Mouse (Mus musculus): Measurements from ENCODE around the gene Cplx1. TPM values are rescaled to one million over a fixed set of nuclear protein-coding genes. Genes with fewer than 3 reads are reported as not detected.

Cplx1 gene
- polyA plus RNA-seq, 1 experiment from 2014 or later: 16.9 TPM

- H3K27ac ChIP-seq (ENCODE audit: low read depth, low read length): no peak overlapping the region
- no peaks in the 10 kb centered on the region for H3K36me3 ChIP-seq (ENCODE audit: control insufficient read depth, insufficient read depth, low read length)
- no peak overlapping the region for H3K4me2 ChIP-seq (ENCODE audit: low read depth)
- H3K9me3 ChIP-seq (ENCODE audit: control insufficient read depth, low read length): no peaks in the 10 kb centered on the region
- no peak overlapping the region for H3K9ac ChIP-seq (ENCODE audit: low read length)
- H3K4me1 ChIP-seq (ENCODE audit: control insufficient read depth, insufficient read depth, low read length): no peaks in the 10 kb centered on the region
- H3K4me3 ChIP-seq (ENCODE audit: low read depth, low read length): no peak overlapping the region
- 76% methylated on average over 4 of the region's 4 CpGs for WGBS
- DNase-seq (ENCODE audit: low spot score) (no peak), ATAC-seq (ENCODE audit: insufficient read depth, low FRiP score, low TSS enrichment) (no peak)
- H3K27me3 ChIP-seq (ENCODE audit: control insufficient read depth, insufficient read depth, low read length): no peaks in the 10 kb centered on the region
These were observed 7.2 kb upstream of the Cplx1 start for GRCm38 (mm10) chr5:108556986-108557385.

GRCm38 (mm10) chr5:108554041-108554440 is 4.2 kb upstream of the Cplx1 start:
- ATAC-seq (ENCODE audit: insufficient read depth, low FRiP score, low TSS enrichment) (no peak), DNase-seq (ENCODE audit: low spot score) (no peak)
- Histone ChIP-seq H3K4me2 (ENCODE audit: low read depth) (no peak overlapping the region), H3K27ac (ENCODE audit: low read depth, low read length) (no peak overlapping the region), H3K4me3 (ENCODE audit: low read depth, low read length) (no peak overlapping the region), H3K4me1 (ENCODE audit: control insufficient read depth, insufficient read depth, low read length) (no peaks in the 10 kb centered on the region; the same call in 1 of the 2 replicates), H3K27me3 (ENCODE audit: control insufficient read depth, insufficient read depth, low read length) (peaks cover 16% of the 10 kb centered on the region), H3K36me3 (ENCODE audit: control insufficient read depth, insufficient read depth, low read length) (no peaks in the 10 kb centered on the region), H3K9ac (ENCODE audit: low read length) (no peak overlapping the region), H3K9me3 (ENCODE audit: control insufficient read depth, low read length) (no peaks in the 10 kb centered on the region)
- WGBS: 83% methylated on average over 1 of the region's 1 CpGs

GRCm38 (mm10) chr5:108550207-108550594 is 377 bp upstream of the Cplx1 start:
- peak overlapping the region; percentile 40 for H3K4me3 ChIP-seq (ENCODE audit: low read depth, low read length)
- under 1% methylated on average over 16 of the region's 16 CpGs for WGBS
- no peak overlapping the region for H3K27ac ChIP-seq (ENCODE audit: low read depth, low read length)
- H3K4me1 ChIP-seq (ENCODE audit: control insufficient read depth, insufficient read depth, low read length): no peaks in the 10 kb centered on the region; the same call in 1 of the 2 replicates
- H3K4me2 ChIP-seq (ENCODE audit: low read depth): peak overlapping the region; percentile 69
- H3K9me3 ChIP-seq (ENCODE audit: control insufficient read depth, low read length): no peaks in the 10 kb centered on the region
- DNase-seq (ENCODE audit: low spot score): no peak
- H3K27me3 ChIP-seq (ENCODE audit: control insufficient read depth, insufficient read depth, low read length): peaks cover 23% of the 10 kb centered on the region
- no peaks in the 10 kb centered on the region for H3K36me3 ChIP-seq (ENCODE audit: control insufficient read depth, insufficient read depth, low read length)
- peak; percentile 56; the same call in 1 of the 2 replicates for ATAC-seq (ENCODE audit: insufficient read depth, low FRiP score, low TSS enrichment)
- H3K9ac ChIP-seq (ENCODE audit: low read length): peak overlapping the region; percentile 40

- ATAC-seq (ENCODE audit: insufficient read depth, low FRiP score, low TSS enrichment) (no peak), DNase-seq (ENCODE audit: low spot score) (no peak)
- no peaks in the 10 kb centered on the region for H3K36me3 ChIP-seq (ENCODE audit: control insufficient read depth, insufficient read depth, low read length)
- no peaks in the 10 kb centered on the region for H3K9me3 ChIP-seq (ENCODE audit: control insufficient read depth, low read length)
- no peaks in the 10 kb centered on the region; the same call in 1 of the 2 replicates for H3K4me1 ChIP-seq (ENCODE audit: control insufficient read depth, insufficient read depth, low read length)
- no peak overlapping the region for H3K27ac ChIP-seq (ENCODE audit: low read depth, low read length)
- peak overlapping the region; percentile 69 for H3K4me2 ChIP-seq (ENCODE audit: low read depth)
- WGBS: 21% methylated on average over 7 of the region's 7 CpGs
- H3K9ac ChIP-seq (ENCODE audit: low read length): peak overlapping the region; percentile 40
- peak overlapping the region; percentile 40 for H3K4me3 ChIP-seq (ENCODE audit: low read depth, low read length)
- peaks cover 23% of the 10 kb centered on the region for H3K27me3 ChIP-seq (ENCODE audit: control insufficient read depth, insufficient read depth, low read length)
These were observed 711 bp downstream of the Cplx1 start for GRCm38 (mm10) chr5:108549137-108549488.

- ATAC-seq (ENCODE audit: insufficient read depth, low FRiP score, low TSS enrichment) (no peak), DNase-seq (ENCODE audit: low spot score) (no peak)
- Histone ChIP-seq H3K36me3 (ENCODE audit: control insufficient read depth, insufficient read depth, low read length) (no peaks in the 10 kb centered on the region), H3K4me1 (ENCODE audit: control insufficient read depth, insufficient read depth, low read length) (no peaks in the 10 kb centered on the region; the same call in 1 of the 2 replicates), H3K4me2 (ENCODE audit: low read depth) (no peak overlapping the region), H3K9me3 (ENCODE audit: control insufficient read depth, low read length) (no peaks in the 10 kb centered on the region), H3K27ac (ENCODE audit: low read depth, low read length) (no peak overlapping the region), H3K27me3 (ENCODE audit: control insufficient read depth, insufficient read depth, low read length) (peaks cover 23% of the 10 kb centered on the region), H3K9ac (ENCODE audit: low read length) (no peak overlapping the region), H3K4me3 (ENCODE audit: low read depth, low read length) (no peak overlapping the region)
- 95% methylated on average over 5 of the region's 5 CpGs for WGBS
These were observed 2.2 kb downstream of the Cplx1 start for GRCm38 (mm10) chr5:108547636-108548035.

- H3K9ac ChIP-seq (ENCODE audit: low read length): no peak overlapping the region
- WGBS: 73% methylated on average over 7 of the region's 7 CpGs
- H3K27me3 ChIP-seq (ENCODE audit: control insufficient read depth, insufficient read depth, low read length): peaks cover 4% of the 10 kb centered on the region
- no peak for DNase-seq (ENCODE audit: low spot score)
- no peak overlapping the region for H3K4me3 ChIP-seq (ENCODE audit: low read depth, low read length)
- H3K36me3 ChIP-seq (ENCODE audit: control insufficient read depth, insufficient read depth, low read length): no peaks in the 10 kb centered on the region
- no peak overlapping the region for H3K4me2 ChIP-seq (ENCODE audit: low read depth)
- H3K4me1 ChIP-seq (ENCODE audit: control insufficient read depth, insufficient read depth, low read length): no peaks in the 10 kb centered on the region
- H3K9me3 ChIP-seq (ENCODE audit: control insufficient read depth, low read length): no peaks in the 10 kb centered on the region
- H3K27ac ChIP-seq (ENCODE audit: low read depth, low read length): no peak overlapping the region
- no peak for ATAC-seq (ENCODE audit: insufficient read depth, low FRiP score, low TSS enrichment)
These were observed 6.1 kb downstream of the Cplx1 start for GRCm38 (mm10) chr5:108543516-108544291.

GRCm38 (mm10) chr5:108534188-108534587 is 15.6 kb downstream of the Cplx1 start:
- Histone ChIP-seq H3K4me1 (ENCODE audit: control insufficient read depth, insufficient read depth, low read length) (no peaks in the 10 kb centered on the region), H3K4me2 (ENCODE audit: low read depth) (no peak overlapping the region), H3K27ac (ENCODE audit: low read depth, low read length) (no peak overlapping the region), H3K9ac (ENCODE audit: low read length) (no peak overlapping the region), H3K4me3 (ENCODE audit: low read depth, low read length) (no peak overlapping the region), H3K36me3 (ENCODE audit: control insufficient read depth, insufficient read depth, low read length) (no peaks in the 10 kb centered on the region), H3K9me3 (ENCODE audit: control insufficient read depth, low read length) (no peaks in the 10 kb centered on the region; the same call in 1 of the 2 replicates), H3K27me3 (ENCODE audit: control insufficient read depth, insufficient read depth, low read length) (no peaks in the 10 kb centered on the region)
- no peak for DNase-seq (ENCODE audit: low spot score)
- 91% methylated on average over 2 of the region's 2 CpGs for WGBS
- no peak for ATAC-seq (ENCODE audit: insufficient read depth, low FRiP score, low TSS enrichment)

GRCm38 (mm10) chr5:108522597-108522996 is 27.2 kb downstream of the Cplx1 start:
- H3K9ac ChIP-seq (ENCODE audit: low read length): no peak overlapping the region
- DNase-seq (ENCODE audit: low spot score) (no peak), ATAC-seq (ENCODE audit: insufficient read depth, low FRiP score, low TSS enrichment) (no peak)
- H3K27ac ChIP-seq (ENCODE audit: low read depth, low read length): no peak overlapping the region
- H3K4me2 ChIP-seq (ENCODE audit: low read depth): no peak overlapping the region
- no peak overlapping the region for H3K4me3 ChIP-seq (ENCODE audit: low read depth, low read length)
- no peaks in the 10 kb centered on the region for H3K9me3 ChIP-seq (ENCODE audit: control insufficient read depth, low read length)
- no peaks in the 10 kb centered on the region for H3K36me3 ChIP-seq (ENCODE audit: control insufficient read depth, insufficient read depth, low read length)
- WGBS: 89% methylated on average over 3 of the region's 3 CpGs
- H3K4me1 ChIP-seq (ENCODE audit: control insufficient read depth, insufficient read depth, low read length): no peaks in the 10 kb centered on the region
- no peaks in the 10 kb centered on the region for H3K27me3 ChIP-seq (ENCODE audit: control insufficient read depth, insufficient read depth, low read length)

- H3K4me2 ChIP-seq (ENCODE audit: low read depth): no peak overlapping the region
- WGBS: 82% methylated on average over 3 of the region's 3 CpGs
These were observed 27.9 kb downstream of the Cplx1 start for GRCm38 (mm10) chr5:108521896-108522295.

More at GRCm38 (mm10) chr5:108521896-108522295, 27.9 kb downstream of the Cplx1 start:
- Histone ChIP-seq H3K27ac (ENCODE audit: low read depth, low read length) (no peak overlapping the region), H3K27me3 (ENCODE audit: control insufficient read depth, insufficient read depth, low read length) (no peaks in the 10 kb centered on the region), H3K9me3 (ENCODE audit: control insufficient read depth, low read length) (no peaks in the 10 kb centered on the region), H3K4me3 (ENCODE audit: low read depth, low read length) (no peak overlapping the region), H3K36me3 (ENCODE audit: control insufficient read depth, insufficient read depth, low read length) (no peaks in the 10 kb centered on the region), H3K9ac (ENCODE audit: low read length) (no peak overlapping the region), H3K4me1 (ENCODE audit: control insufficient read depth, insufficient read depth, low read length) (no peaks in the 10 kb centered on the region)
- DNase-seq (ENCODE audit: low spot score) (no peak), ATAC-seq (ENCODE audit: insufficient read depth, low FRiP score, low TSS enrichment) (no peak)

Measured in neural tube, embryonic 11.5 days (tissue).